In genomic region chr12:16849821-16850220, GRCm38 (mm10) we compare ENCODE assay signal across 15 mouse cellular contexts. TPM values are rescaled to one million over a fixed set of nuclear protein-coding genes. Genes with fewer than 3 reads are reported as not detected.
DNase-seq lines count a peak whose midpoint lies in the region; TF ChIP-seq lines count a peak whose summit lies in the region.
"Had no signal": no experiment of that assay in that cellular context is flagged by ENCODE, and none has a peak within 500 bp of the region (broad histone marks: within the 10 kb centered on the region; RNA-seq: fewer than 3 reads in every experiment).

No protein-coding gene starts in this region.

- intact Hi-C loops in gastrocnemius, adult 2 months (cut with DNase I) = loop anchor here (2.0 kb wide), 3 partner anchors 13 to 45 kb away; partner anchors contain the start of gene Rock2
- intact Hi-C loops in left cerebral cortex, adult 2 months (cut with DNase I) = loop anchor here (2.0 kb wide), 3 partner anchors 13 to 55 kb away; partner anchors contain the start of gene Rock2

- H3K4me1 ChIP-seq in embryonic fibroblast, embryonic 13.5 days (ENCODE audit: control insufficient read depth, insufficient read depth, low read length) = peaks cover 27% of the 10 kb centered on the region

- TF ChIP-seq CTCF in gastrocnemius, adult 2 months (IDR thresholded peaks at IDR 0.05) = no peak
- no peak for TF ChIP-seq CTCF in left cerebral cortex, adult 2 months (IDR thresholded peaks at IDR 0.05)
- TF ChIP-seq CTCF in embryonic fibroblast, embryonic 13.5 days (IDR thresholded peaks at IDR 0.05; ENCODE audit: borderline replicate concordance, insufficient read depth, low read length) = no peak

- TF ChIP-seq POLR2A in embryonic fibroblast, embryonic 13.5 days (IDR thresholded peaks at IDR 0.05; ENCODE audit: low read depth, low read length) = no peak

- peak overlapping the region; percentile 90 for H3K27ac ChIP-seq in gastrocnemius, adult 2 months
- peak overlapping the region; percentile 89 for H3K27ac ChIP-seq in left cerebral cortex, adult 2 months
- H3K27ac ChIP-seq in embryonic fibroblast, embryonic 13.5 days (ENCODE audit: insufficient read depth, low read length) = peak overlapping the region; percentile 32
- H3K27ac ChIP-seq: embryonic facial prominence, embryonic 12.5 days; forebrain, embryonic 12.5 days; hindbrain, embryonic 14.5 days had no signal

- H3K4me3 ChIP-seq in gastrocnemius, adult 2 months = peak overlapping the region; percentile 41
- no peak overlapping the region for H3K4me3 ChIP-seq in left cerebral cortex, adult 2 months
- H3K4me3 ChIP-seq in embryonic fibroblast, embryonic 13.5 days (ENCODE audit: insufficient read depth, low read length) = no peak overlapping the region
- H3K4me3 ChIP-seq: embryonic facial prominence, embryonic 12.5 days; forebrain, embryonic 12.5 days; hindbrain, embryonic 10.5 days had no signal

- no peak for DNase-seq in gastrocnemius, adult 2 months
- DNase-seq in gastrocnemius, postnatal 4 days (ENCODE audit: low spot score in 2 of 2) = no peak
- no peak for DNase-seq in left cerebral cortex, adult 2 months (ENCODE audit: extremely low spot score in 1 of 2, low spot score in 2 of 2)
- DNase-seq in left cerebral cortex, adult 18-20 months (ENCODE audit: low spot score in 2 of 2) = no peak
- DNase-seq in 416B (ENCODE audit: low read depth) = peak; percentile 39
- DNase-seq in thymus, postnatal 25 days = no peak
- DNase-seq: adrenal gland, postnatal 14 days; embryo, embryonic 11 days; gastrocnemius, postnatal 14 days had no signal

RNA-seq across cellular contexts. Expression of gene E2f6, which starts 39.1 kb away (rescaled TPM):
- total RNA-seq in gastrocnemius, adult 2 months (2021) = 100 to 1,000 TPM; 139 to 159 TPM
- 10 to 100 TPM; 53.1 to 57.7 TPM for total RNA-seq in gastrocnemius, postnatal 4 days (2021)
- 10 to 100 TPM; 38.1 to 45.8 TPM for total RNA-seq in left cerebral cortex, adult 2 months (2021)
- total RNA-seq in left cerebral cortex, adult 18-20 months (2021) = 10 to 100 TPM; 41.7 to 42.3 TPM
- 46.5 and 56.5 TPM in 2 replicates for polyA plus RNA-seq in embryonic fibroblast, embryonic 13.5 days (2011; ENCODE audit: insufficient read length, low read depth, missing spikeins)

RNA-seq across cellular contexts. Expression of gene Rock2, which starts 44.9 kb away (rescaled TPM):
- total RNA-seq in gastrocnemius, adult 2 months (2021) = 100 to 1,000 TPM in 1 of 2 experiments, 10 to 100 TPM in 1; 86.0 to 103 TPM
- total RNA-seq in gastrocnemius, postnatal 4 days (2021) = 100 to 1,000 TPM; 122 to 125 TPM
- 100 to 1,000 TPM; 154 to 161 TPM for total RNA-seq in left cerebral cortex, adult 2 months (2021)
- 100 to 1,000 TPM; 148 to 161 TPM for total RNA-seq in left cerebral cortex, adult 18-20 months (2021)
- 168 and 255 TPM in 2 replicates for polyA plus RNA-seq in embryonic fibroblast, embryonic 13.5 days (2011; ENCODE audit: insufficient read length, low read depth, missing spikeins)

RNA-seq across cellular contexts. Expression of gene Greb1, which starts 49.1 kb away (rescaled TPM):
- total RNA-seq in gastrocnemius, adult 2 months (2021) = 1 to 10 TPM in 1 of 2 experiments, under 1 TPM in 1; 0.38 to 2.3 TPM
- total RNA-seq in gastrocnemius, postnatal 4 days (2021) = under 1 TPM; 0.39 to 0.98 TPM
- under 1 TPM; 0.96 to 0.97 TPM for total RNA-seq in left cerebral cortex, adult 2 months (2021)
- 1 to 10 TPM in 1 of 2 experiments, under 1 TPM in 1; 0.98 to 1.0 TPM for total RNA-seq in left cerebral cortex, adult 18-20 months (2021)
- polyA plus RNA-seq in embryonic fibroblast, embryonic 13.5 days (2011; ENCODE audit: insufficient read length, low read depth, missing spikeins) = 0.62 and 0.84 TPM in 2 replicates
- total RNA-seq: CH12.LX had no signal

Comparison
In these comparisons a context has a peak if more than half of its experiments do, and no peak if none do; other contexts are left out.
1. H3K27ac ChIP-seq: peak in every context shown above with its lines; median percentile 90 in gastrocnemius, adult 2 months; 89 in left cerebral cortex, adult 2 months; 32 in embryonic fibroblast, embryonic 13.5 days.